Mouse (Mus musculus) heart, postnatal 14 days (tissue): ENCODE data around the gene Mpv17l2. TPM values are rescaled to one million over a fixed set of nuclear protein-coding genes. Genes with fewer than 3 reads are reported as not detected.

Experiments used
- DNase-seq, 2 experiments: peaks; one replicate each; pipeline ENCODE4 v3.0.0; 2021 to 2022
- intact Hi-C: fragments of 180-260 bp; cut with DNase I; formaldehyde crosslinking; loops from one replicate; pipeline ENCODE4 v1.15.1; 2025
- total RNA-seq, 2 experiments: library from RNA; stranded (reverse); gene quantifications; 2 replicates each; pipeline ENCODE4 v1.2.3; 2021

Mpv17l2 gene
- total RNA-seq, 2 experiments from 2014 or later: 29.3 to 29.9 TPM

GRCm38 (mm10) chr8:70791975-70792691, 31.4 kb upstream of the Mpv17l2 start:
- DNase-seq: peak; percentile 97 to 99
- intact Hi-C loops: no loop called here

DNA sequence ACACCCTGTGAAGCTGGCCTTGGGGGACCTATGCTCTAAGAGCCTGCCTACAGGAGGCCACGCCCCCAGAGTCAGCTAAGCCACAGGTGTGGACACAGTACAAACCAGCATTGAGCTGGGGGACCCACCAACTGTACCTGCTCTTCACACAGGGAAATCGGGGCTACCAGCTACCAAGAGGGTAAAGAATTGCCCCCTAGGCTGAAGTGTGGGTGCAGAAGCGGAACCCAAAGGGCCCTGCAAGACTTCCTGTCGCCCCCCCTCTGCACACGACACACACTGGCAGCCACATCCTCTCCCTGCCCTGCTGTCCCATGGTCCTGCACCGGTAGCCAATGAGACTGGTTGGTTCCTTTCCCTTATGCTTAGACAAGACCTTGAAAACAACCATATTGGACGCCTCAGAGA, 30.6 kb upstream of the Mpv17l2 start:
- no peak for DNase-seq

DNA sequence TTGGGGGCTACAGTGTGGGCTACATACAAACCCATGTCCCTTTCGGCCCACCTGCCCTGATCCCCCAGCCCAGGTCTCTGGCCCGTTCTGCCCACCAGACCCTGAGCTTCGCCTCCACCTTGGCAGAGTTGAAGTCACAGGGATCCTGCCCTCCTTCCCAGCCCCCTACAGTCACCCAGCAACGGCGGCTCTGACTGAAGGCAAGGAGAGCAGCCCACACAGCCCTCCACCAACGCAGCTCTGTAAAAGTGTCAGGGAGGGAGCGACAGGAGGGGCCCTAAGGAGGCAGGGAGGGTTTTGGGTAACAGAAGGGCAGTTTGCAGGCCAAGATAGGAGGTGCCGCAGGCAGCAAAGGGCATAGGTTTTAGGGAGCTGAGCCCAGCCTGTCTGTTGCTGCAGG, 30.1 kb upstream of the Mpv17l2 start:
- no peak for DNase-seq
- intact Hi-C loops: no loop called here

More for the DNA sequence above, 30.6 kb upstream of the Mpv17l2 start:
- intact Hi-C loops: no loop called here

DNA sequence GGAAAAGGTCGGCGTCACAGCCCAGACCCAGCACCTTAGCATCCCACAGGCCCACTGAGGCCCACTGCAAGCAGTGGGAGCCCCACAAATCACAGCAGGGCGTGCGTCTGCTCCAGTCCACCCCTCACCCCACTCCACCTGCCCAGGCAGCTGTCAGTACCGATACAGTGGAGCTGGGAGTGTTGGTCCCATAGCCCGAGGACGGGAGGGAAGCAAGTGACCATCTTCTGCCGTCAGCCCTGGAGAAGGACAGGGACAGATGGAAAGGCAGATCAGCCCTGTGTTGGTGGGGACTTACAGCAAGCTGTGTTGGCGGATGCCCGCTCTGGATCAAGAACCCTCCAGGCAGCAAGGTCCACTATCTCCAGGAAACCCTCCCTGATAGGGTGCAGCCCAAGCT, 28.3 kb upstream of the Mpv17l2 start:
- intact Hi-C loops: no loop called here
- DNase-seq: no peak

DNA sequence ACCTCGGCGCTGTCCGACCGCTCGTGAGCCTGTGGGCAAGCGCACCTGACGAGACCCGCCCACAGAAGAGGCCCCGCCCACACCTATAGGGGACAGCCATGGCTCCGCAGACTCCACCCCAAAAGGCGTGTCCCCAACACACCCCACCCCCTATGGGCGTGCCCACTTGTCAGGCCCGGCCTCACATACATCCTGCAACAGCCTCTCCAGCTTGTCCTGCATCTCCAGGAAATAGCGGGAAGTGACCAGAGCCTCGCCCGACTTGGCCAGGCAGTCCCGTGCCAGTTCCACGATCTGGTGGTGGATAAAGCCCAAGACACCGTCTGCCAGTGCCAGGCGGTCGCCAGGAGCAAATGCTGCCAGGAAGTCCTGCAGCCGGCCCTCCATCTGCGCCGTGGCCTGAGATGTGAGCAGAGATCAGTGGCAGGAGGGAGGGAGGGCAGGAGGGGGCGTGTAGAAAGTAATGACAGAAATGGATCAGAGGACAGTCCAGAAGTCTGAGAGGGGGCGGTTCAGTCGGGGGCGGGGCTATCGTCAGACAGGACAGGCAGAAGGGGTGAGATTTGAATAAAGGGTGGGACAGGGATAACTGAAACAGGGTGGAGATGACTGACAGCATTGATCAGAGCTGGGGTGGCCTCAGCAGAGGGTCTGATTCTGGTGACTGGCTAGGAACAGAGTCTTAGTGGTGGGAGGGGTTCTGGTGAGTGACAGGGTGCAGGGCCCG, 27.4 kb upstream of the Mpv17l2 start:
- intact Hi-C loops: no loop called here
- no peak for DNase-seq

DNA sequence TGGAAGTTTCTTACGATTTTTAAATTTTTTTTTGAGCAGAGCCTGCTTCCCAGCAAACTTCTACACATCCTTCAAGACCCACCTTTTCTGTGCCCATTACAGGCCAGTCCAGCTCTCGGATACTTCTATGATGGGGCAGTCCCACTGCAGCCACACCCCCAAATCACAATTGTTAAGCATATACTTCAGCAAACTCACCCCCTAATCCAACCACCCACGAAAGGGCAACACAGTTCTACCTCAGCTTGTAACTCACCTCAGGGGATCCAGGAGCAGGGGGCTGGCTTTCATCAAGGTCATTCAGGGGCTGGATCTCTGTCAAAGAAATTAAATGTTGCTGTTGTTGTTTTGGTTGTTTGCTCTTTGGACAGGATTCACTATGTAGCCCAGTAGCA, 26.3 kb upstream of the Mpv17l2 start:
- intact Hi-C loops: no loop called here
- DNase-seq: no peak

DNA sequence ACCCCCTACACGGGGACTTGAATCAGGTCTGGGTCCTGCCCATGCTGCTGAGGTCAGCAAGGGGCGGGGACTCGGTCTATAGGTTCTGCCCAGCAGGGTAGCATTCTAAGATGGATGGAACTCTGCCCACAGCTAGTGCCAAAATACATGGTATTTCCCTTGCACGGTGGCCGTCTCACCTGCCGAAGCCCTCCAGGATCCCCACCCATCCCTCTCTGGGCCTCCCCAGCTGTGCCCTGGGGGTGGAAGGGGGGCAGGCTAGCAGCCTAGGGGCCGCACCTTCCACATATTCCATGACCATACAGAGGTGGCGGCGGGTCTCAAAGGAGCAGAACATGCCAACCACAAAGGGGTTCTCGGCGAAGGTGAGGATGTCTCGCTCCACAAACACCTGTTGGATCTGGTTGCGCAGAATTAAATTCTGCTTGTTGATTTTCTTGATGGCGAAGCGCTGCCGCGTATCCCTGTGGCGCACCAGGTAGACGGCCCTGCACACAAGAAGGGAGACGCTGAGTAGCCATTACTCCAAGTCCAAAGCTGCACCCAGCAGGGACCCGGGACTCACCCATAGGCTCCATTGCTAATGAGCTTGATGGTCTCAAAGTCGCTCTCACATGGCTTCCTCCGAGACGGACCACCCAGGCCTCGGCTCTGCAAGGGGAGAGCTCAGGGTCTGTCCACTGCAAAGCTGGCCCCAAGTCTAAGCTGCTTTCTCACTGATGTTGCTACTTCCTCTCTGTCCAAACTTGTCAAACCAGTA, 25.7 kb upstream of the Mpv17l2 start:
- DNase-seq: no peak
- intact Hi-C loops: no loop called here

DNA sequence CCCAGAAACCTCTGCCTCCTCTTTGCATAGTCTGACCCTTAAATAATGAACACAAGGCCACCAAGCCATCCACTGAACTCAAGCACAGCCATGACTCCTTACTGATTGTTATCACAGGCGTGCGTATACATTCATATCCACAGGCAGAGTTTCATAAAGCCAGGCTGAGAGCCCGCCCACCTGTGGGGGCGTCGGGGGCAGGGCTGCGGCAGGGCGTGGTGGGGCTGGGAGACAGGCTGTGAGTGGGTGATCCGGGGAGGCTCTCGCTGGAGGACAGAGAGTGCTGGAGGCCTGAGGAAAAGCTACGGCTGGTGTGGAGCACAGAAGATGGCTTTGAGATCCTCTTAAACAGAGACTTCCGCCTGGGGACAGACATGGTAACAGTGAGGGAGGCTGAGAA, 19.3 kb upstream of the Mpv17l2 start:
- no peak for DNase-seq
- intact Hi-C loops: loop anchor here (5.0 kb wide), 1 partner anchor 483 kb away; no protein-coding TSS in a partner anchor

- intact Hi-C loops: no loop called here
- DNase-seq: peak; percentile 100
Observed at GRCm38 (mm10) chr8:70776496-70777444, 16.0 kb upstream of the Mpv17l2 start, which contains the start of gene Pik3r2. Gene Pik3r2 (minus strand): TSS chr8:70776713.

DNA sequence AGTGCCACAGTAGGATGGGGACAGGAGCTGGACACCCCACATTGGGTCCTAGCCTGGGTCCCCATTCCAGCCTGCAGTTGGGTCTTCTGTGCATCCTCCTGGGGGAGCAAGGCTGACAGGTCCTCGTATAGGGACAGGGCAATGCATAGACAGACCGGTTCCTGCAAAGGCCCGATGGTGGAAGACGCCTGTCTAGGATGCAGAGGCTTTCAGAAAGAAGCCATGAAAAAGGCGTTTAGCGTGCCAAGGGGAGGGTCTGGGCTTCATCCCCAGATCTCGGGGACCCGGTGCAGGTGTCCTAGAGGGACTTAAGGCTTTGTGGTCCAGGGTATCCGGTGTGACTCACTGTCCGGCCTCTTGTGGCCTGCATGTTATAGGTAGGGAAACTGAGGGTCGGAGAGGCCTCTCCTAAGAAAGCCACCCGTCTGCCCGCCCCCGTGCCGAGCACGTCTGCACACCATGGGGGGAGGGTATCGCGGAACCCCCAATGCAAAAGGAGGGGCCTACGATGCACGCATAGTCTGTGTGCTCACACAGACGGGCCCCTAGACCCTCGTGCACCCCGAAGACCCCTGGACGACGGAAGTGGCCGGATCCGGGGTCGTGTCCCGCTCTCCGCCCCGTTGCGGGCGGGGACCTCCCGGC, 15.2 kb upstream of the Mpv17l2 start:
- intact Hi-C loops: no loop called here
- no peak for DNase-seq

DNA sequence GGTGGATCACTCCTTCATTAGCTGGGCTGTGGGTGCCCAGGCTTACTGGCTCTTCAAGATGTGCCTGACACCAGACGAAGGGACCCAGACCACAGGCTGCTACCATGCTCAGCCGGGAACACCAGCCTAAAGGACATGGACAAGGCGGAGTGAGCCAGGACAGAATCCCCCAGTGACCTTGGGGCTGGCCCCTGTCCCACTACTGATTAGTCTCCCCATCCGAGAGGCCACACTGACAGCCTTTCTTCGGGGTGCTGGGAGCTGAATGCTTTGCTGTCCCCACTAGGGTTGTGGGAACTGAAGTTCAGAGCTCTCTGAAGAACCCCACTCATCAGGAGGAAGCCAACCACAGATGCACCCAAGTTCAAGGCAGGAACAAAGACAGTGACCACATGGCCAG, 14.5 kb upstream of the Mpv17l2 start:
- intact Hi-C loops: no loop called here
- no peak for DNase-seq

GRCm38 (mm10) chr8:70774740-70775139, 14.0 kb upstream of the Mpv17l2 start:
- intact Hi-C loops: no loop called here
- DNase-seq: no peak

- intact Hi-C loops: no loop called here
- peak; percentile 90 to 92 for DNase-seq
Observed at GRCm38 (mm10) chr8:70773833-70774232, 13.1 kb upstream of the Mpv17l2 start.

DNA sequence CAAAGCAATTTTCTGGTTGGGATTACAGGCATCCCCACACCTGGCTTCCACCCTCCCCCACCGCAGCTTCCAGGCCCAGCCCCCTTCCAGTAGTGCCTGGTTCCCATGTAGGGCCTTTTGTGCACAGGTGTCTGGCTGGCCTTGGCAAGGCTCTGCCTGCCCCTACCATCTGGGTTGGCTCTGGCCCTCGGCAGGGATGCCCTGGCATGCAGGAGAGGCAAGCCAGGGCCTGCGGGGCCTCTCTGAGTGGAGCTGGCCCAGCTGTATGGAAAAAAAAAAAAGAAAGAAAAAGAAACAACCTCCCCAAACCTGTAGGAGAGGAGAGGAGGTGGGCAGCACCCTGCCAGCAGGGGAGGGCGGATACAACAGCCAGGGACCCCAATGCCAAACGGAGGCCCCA, 12.7 kb upstream of the Mpv17l2 start:
- intact Hi-C loops: no loop called here
- no peak for DNase-seq

- intact Hi-C loops: no loop called here
- no peak for DNase-seq
Observed at GRCm38 (mm10) chr8:70772890-70773289, 12.1 kb upstream of the Mpv17l2 start.

DNA sequence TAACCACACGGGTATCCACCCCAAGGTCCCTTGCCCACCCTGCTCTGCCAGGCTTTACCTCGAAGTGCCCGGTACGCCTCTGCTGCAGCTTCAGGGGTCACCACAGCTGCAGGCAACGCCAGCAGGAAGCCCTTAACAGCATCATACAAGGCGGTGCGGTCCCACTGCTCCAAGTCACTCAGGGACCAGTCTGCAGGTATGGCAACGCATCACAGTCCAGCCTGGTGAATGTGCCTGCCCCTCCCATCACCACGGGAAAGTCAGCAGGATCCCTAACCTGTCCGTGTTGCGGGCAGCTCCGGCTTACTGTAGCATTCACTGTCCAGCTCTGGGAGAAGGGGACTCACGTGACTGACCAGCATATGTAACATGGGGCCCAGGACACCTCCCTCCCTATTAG, 11.3 kb upstream of the Mpv17l2 start:
- intact Hi-C loops: no loop called here
- DNase-seq: no peak

DNA sequence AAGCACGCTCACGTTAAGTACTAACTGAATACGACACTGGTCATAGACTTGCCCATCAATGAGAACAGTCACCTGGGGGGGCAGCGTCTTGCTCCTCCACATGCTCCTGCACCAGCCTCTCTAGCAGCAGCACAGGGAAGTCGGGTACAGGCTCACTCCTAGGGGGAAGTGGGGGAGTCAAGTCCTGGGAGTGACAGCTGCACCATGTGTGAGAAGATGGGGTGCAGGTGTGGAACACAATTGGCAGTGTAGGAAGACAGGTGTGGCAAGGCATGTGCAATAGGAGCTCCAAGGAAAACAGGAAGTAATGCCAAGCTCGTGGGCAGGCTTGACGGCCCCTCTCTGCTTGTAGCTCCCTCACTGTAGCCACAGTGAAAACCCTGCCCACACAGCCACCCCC, 10.5 kb upstream of the Mpv17l2 start:
- intact Hi-C loops: no loop called here
- DNase-seq: no peak

DNA sequence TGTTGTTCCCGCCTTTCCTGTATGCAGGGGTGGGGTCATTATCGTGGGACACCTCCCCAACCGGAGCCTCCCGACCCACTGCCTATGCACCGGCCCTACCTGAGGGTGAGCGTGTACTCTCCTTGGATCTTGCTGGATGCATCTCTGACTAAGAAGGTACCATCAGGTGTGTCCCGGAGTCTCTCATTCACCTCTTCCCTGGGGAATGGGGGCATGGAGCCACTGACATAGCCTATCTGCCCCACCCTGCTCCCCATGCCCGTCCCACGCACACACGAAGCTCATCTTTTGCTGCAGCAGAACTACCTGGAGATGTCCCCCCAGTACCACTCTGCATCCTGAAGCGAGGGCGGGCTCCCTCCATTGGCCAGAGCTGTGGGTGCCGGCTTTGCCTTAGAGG, 10.0 kb upstream of the Mpv17l2 start:
- intact Hi-C loops: no loop called here
- DNase-seq: no peak

GRCm38 (mm10) chr8:70769858-70770257, 9.1 kb upstream of the Mpv17l2 start:
- no peak for DNase-seq
- intact Hi-C loops: loop anchor here (1.0 kb wide), 1 partner anchor 50 kb away; no protein-coding TSS in a partner anchor

DNA sequence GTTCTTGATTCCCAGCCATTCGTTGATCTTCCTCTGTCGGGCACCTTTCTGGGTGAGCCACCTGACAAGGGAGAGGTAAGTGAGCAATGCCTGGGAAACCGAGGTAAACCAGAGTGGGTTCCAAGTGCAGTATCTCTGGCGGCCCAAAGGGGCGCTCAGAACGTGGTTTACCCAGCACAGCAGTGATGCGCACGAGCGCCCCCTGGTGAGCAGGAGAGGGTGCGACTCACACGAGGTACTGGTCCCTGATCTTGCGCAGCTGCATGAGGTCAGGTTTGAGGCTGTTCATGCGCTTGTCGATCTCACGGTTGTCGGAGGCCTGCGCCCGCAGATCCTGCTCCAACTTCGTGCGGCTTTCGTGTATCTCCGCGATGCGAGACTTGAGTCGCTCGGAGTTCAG, 8.6 kb upstream of the Mpv17l2 start:
- DNase-seq: peak; percentile 97 to 98

More for the DNA sequence above, 8.6 kb upstream of the Mpv17l2 start:
- intact Hi-C loops: loop anchor here (1.0 kb wide), 1 partner anchor 49 kb away; no protein-coding TSS in a partner anchor
